Mouse (Mus musculus) hindbrain, embryonic 13.5 days (tissue): ENCODE data around the gene Btbd6. TPM values are rescaled to one million over a fixed set of nuclear protein-coding genes. Genes with fewer than 3 reads are reported as not detected.

Experiments used
- ATAC-seq: fragments of 200-750 bp; cut with Nextera tagmentation; 2 replicates; pipeline ENCODE4 v1.8.0; 2017; ENCODE audit warnings: moderate TSS enrichment; ENCODE audit not compliant: low FRiP score
- H3K27ac ChIP-seq: fragments of 300-500 bp; sonication (generic); 2 replicates; pipeline ENCODE4 v1.5.1; 2015; ENCODE audit warnings: inconsistent platforms, mild to moderate bottlenecking, moderate library complexity
- H3K27me3 ChIP-seq: fragments of 300-500 bp; sonication (generic); 2 replicates; pipeline ENCODE4 v1.6.1; 2015; ENCODE audit warnings: mild to moderate bottlenecking, inconsistent platforms
- H3K36me3 ChIP-seq: fragments of 300-500 bp; sonication (generic); 2 replicates; pipeline ENCODE4 v1.6.1; 2015; ENCODE audit warnings: mild to moderate bottlenecking, inconsistent platforms
- H3K4me1 ChIP-seq: fragments of 300-500 bp; sonication (generic); replicated peaks from 2 replicates; pipeline ENCODE4 v1.6.1; 2015; ENCODE audit warnings: inconsistent platforms
- H3K4me2 ChIP-seq: fragments of 300-500 bp; sonication (generic); 2 replicates; pipeline ENCODE4 v1.6.1; 2015; ENCODE audit warnings: inconsistent platforms, mild to moderate bottlenecking, moderate library complexity
- H3K4me3 ChIP-seq: fragments of 300-500 bp; sonication (generic); 2 replicates; pipeline ENCODE4 v1.5.1; 2015; ENCODE audit warnings: mild to moderate bottlenecking, inconsistent platforms
- H3K9ac ChIP-seq: fragments of 300-500 bp; sonication (generic); 2 replicates; pipeline ENCODE4 v1.6.1; 2015; ENCODE audit warnings: mild to moderate bottlenecking, inconsistent platforms
- H3K9me3 ChIP-seq: fragments of 300-500 bp; sonication (generic); 2 replicates; pipeline ENCODE4 v1.6.1; 2016; ENCODE audit warnings: inconsistent platforms
- WGBS: fragments of 180-500 bp; shearing (Covaris S2); methylation state at CpG from one replicate; pipeline ENCODE4 v1.1.7; 2015; 5-methylcytosine and 5-hydroxymethylcytosine counted together
- polyA plus RNA-seq: library from polyadenylated mRNA; unstranded; fragments of >200 nt; fragmentation: Nextera tagmentation; extraction: Ambion mirVana; gene quantifications from 2 replicates; pipeline ENCODE4 v1.2.1, GENCODE M21; 2015

The Btbd6 gene
- 40.0 and 45.5 TPM in 2 replicates for polyA plus RNA-seq

DNA sequence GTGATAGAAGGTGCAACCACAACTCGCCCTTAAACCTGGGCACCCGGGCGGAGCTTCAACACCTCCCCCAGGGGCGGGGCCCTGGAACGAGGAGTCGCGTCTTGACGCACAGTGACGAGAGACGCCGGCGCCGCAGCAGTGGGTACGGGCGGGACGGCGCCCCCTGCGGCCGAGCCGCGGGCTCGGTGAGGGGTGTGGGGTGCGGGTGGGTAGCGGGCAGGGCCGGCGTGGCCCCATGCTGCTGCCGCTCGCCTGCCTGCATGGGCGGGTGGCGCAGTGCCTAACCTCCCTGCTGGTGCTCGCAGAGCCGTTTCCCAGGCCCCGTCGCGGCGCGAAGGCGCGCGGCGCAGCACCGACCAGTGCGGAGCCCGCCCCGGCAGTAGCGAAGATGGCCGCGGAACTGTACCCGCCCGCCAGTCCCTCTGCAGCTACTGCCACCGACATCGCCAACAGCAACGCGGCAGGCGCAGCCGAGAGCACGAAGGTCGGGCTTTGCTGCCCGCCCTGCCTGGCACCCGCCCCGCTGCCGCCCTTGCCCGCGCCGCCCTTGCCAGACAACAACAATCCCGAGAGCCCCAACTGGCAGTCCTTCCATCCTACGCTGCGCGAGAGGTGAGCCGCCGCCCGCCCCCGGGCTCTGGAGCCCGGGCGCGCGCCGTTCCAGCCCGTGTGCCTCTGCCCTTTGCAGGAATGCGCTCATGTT, at the start of gene Btbd6:
TSS of gene Btbd6 (plus strand) at position 112 of the 703 bp plus-strand sequence.
- H3K27me3 ChIP-seq, result no peaks in the 10 kb centered on the region
- peak within 1 kb of the TSS; percentile 92 for H3K9ac ChIP-seq
- peaks cover 23% of the 10 kb centered on the region for H3K4me1 ChIP-seq
- H3K36me3 ChIP-seq, result peaks cover 69% of the 10 kb centered on the region
- WGBS, result 2% methylated on average over 78 of the region's 80 CpGs
- peak within 1 kb of the TSS; percentile 95 for H3K27ac ChIP-seq
- no peaks in the 10 kb centered on the region for H3K9me3 ChIP-seq
- peak within 1 kb of the TSS; percentile 92 for H3K4me2 ChIP-seq
- peak within 1 kb of the TSS; percentile 70 for H3K4me3 ChIP-seq
- ATAC-seq, result peak; percentile 96

DNA sequence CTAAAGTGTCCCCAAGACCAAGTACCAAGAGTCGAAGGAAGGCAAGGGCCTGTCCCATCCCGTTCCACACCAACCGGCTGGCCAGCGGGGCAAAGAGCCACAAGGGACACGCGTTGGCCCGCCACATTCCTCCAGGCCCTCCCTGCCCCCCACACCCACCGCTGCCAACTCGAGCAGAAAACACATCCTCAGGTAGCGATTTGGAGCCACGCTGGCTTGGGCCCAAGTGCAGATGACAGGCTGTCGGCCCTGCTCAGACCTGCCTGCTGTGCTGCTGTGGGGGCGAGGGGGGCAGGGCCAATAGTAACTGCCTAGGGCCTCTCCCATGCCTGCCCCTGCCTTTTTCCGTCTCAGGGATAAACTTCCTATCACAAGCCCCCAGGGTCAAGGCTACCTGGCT, 49.0 kb upstream of the Btbd6 start:
- WGBS, result 71% methylated on average over 14 of the region's 14 CpGs
- Histone ChIP-seq H3K36me3 (peaks cover 2% of the 10 kb centered on the region; the same call in 1 of the 2 replicates), H3K9ac (peak overlapping the region; percentile 89; the same call in 1 of the 2 replicates), H3K9me3 (no peaks in the 10 kb centered on the region), H3K4me3 (peak overlapping the region; percentile 72; the same call in 1 of the 2 replicates), H3K27ac (no peak overlapping the region), H3K4me1 (peaks cover 73% of the 10 kb centered on the region), H3K4me2 (peak overlapping the region; percentile 64), H3K27me3 (peaks cover 53% of the 10 kb centered on the region)
- ATAC-seq, result no peak

DNA sequence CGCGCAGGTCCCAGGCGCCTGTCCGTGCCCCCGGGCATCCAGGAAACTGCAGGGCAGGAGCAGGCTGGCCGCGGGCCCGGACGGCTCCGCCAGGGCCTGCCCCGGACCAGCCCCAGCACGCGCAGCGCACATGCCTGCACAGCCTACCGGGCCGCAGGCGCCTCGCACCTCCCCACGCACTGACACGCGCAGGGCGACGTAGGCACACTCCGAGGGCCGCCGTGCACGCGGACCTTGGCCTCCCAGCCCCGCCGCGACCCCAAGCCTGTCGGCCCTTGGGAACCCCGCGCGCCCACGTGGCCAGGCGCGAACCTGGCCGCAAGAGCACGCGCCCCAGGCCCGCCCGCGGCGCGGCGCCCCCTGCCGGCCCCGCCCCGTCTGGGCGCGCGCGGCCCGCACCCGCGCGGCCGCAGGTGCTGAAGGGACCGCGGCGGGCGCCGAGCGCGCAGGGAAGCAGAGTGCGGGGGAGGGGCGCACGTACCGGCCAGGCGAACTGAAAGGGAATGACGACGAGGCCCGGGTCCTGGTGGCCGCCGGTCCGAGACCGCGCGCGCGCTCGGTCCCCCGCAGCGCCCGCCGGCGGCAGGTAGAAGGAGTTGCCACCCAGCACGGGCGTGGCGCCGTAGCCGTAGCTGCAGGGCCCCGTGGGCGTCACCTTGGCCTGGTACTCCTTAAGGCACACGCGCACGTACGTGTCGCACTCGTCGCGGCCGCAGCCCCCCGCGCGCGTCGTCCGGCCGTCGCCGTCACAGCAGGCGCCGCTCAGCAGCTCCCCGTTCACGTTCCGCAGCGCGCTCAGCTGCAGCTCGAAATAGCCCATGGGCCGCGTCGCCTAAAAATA, 47.7 kb upstream of the Btbd6 start:
- peak overlapping the region; percentile 72 for H3K4me3 ChIP-seq
- peak overlapping the region; percentile 89 for H3K9ac ChIP-seq
- H3K4me2 ChIP-seq, result peak overlapping the region; percentile 64
- H3K27me3 ChIP-seq, result peaks cover 59% of the 10 kb centered on the region
- H3K27ac ChIP-seq, result peak overlapping the region; percentile 93
- under 1% methylated on average over 110 of the region's 124 CpGs for WGBS
- H3K36me3 ChIP-seq, result no peaks in the 10 kb centered on the region
- peak; percentile 61 for ATAC-seq
- H3K9me3 ChIP-seq, result no peaks in the 10 kb centered on the region
- peaks cover 59% of the 10 kb centered on the region for H3K4me1 ChIP-seq

DNA sequence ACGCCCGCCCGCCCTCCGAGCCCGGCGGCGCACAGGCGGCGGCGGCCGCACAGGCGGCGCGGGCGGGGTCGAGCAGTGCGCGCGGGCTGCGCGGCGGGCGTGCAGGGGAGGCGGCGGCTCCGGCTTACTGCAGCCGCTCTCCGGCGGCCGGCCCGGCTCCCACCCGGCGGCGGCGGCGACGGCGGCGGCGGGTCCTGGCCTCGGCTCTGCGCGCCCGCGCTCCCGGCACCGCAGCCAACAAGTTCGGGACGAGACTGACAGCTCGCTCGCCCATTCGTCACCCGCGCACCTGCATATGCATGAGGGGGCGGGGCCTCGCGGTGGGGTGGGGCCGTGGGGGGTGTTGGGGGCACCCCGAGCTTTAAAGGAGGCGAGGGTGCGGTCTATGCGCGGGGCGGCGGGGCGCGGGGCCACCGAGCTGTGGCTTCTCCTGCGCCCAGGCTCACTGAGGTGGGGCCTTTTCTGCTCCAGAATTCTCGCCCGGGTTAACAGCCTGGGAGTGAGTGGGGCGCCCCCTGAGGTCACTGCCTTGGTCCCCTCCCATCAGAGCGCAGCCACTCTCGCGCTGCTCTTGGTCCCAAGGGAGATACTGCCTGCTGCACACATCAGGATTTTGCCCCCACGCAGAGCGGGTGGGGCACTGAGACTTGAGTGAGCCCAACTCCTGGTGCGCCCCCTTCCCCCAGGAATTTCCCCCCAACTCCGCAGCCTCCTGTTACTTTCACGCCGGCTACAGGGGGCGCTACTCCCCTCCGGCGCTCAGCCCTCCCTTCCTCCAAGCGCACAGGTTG, 46.5 kb upstream of the Btbd6 start, which contains the start of gene Jag2:
TSS of gene Jag2 (minus strand) at position 215 of the 791 bp plus-strand sequence.
- peak; percentile 55 for ATAC-seq
- Histone ChIP-seq H3K27me3 (peaks cover 59% of the 10 kb centered on the region), H3K27ac (peak within 1 kb of the TSS; percentile 93), H3K36me3 (no peaks in the 10 kb centered on the region), H3K4me1 (peaks cover 48% of the 10 kb centered on the region), H3K9me3 (no peaks in the 10 kb centered on the region), H3K4me3 (peak within 1 kb of the TSS; percentile 72), H3K9ac (peak within 1 kb of the TSS; percentile 89), H3K4me2 (peak within 1 kb of the TSS; percentile 64)
- under 1% methylated on average over 51 of the region's 85 CpGs for WGBS

DNA sequence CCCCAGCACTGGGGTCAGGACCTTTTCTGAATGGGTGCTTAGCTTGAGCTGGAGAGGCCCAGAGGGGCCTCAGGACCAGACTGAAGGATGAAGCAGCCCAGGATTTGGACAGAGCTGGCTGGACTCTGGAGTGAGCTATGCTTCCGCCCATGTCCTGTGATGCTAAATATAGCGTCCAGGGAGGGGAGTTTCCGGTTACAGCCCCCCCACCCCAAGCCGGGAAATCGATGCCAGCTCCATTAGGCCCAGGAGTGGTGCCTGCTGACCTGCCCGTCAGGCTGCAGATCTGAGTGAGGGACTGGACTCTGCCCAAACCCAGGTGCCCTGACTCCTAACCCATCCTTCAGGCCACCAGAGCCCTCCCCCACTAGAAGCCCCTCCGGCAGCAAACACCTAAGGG, 43.6 kb upstream of the Btbd6 start:
- H3K27me3 ChIP-seq, result peaks cover 46% of the 10 kb centered on the region
- no peak overlapping the region for H3K4me3 ChIP-seq
- no peak for ATAC-seq
- peaks cover 25% of the 10 kb centered on the region for H3K4me1 ChIP-seq
- H3K27ac ChIP-seq, result no peak overlapping the region
- H3K9ac ChIP-seq, result no peak overlapping the region
- H3K4me2 ChIP-seq, result no peak overlapping the region
- no peaks in the 10 kb centered on the region for H3K36me3 ChIP-seq
- no peaks in the 10 kb centered on the region for H3K9me3 ChIP-seq
- 74% methylated on average over 7 of the region's 7 CpGs for WGBS

- peaks cover 2% of the 10 kb centered on the region; the same call in 1 of the 2 replicates for H3K27me3 ChIP-seq
- no peaks in the 10 kb centered on the region for H3K36me3 ChIP-seq
- no peak overlapping the region for H3K4me3 ChIP-seq
- ATAC-seq, result no peak
- 48% methylated on average over 7 of the region's 9 CpGs for WGBS
- H3K4me2 ChIP-seq, result no peak overlapping the region
- no peak overlapping the region for H3K27ac ChIP-seq
- H3K4me1 ChIP-seq, result peaks cover 47% of the 10 kb centered on the region
- H3K9ac ChIP-seq, result peak overlapping the region; percentile 35; the same call in 1 of the 2 replicates
- no peaks in the 10 kb centered on the region for H3K9me3 ChIP-seq
Observed at GRCm38 (mm10) chr12:112937906-112938305, 38.4 kb upstream of the Btbd6 start.

GRCm38 (mm10) chr12:112938366-112938765, 37.9 kb upstream of the Btbd6 start:
- 81% methylated on average over 10 of the region's 10 CpGs for WGBS
- no peak for ATAC-seq
- peak overlapping the region; percentile 35; the same call in 1 of the 2 replicates for H3K9ac ChIP-seq

DNA sequence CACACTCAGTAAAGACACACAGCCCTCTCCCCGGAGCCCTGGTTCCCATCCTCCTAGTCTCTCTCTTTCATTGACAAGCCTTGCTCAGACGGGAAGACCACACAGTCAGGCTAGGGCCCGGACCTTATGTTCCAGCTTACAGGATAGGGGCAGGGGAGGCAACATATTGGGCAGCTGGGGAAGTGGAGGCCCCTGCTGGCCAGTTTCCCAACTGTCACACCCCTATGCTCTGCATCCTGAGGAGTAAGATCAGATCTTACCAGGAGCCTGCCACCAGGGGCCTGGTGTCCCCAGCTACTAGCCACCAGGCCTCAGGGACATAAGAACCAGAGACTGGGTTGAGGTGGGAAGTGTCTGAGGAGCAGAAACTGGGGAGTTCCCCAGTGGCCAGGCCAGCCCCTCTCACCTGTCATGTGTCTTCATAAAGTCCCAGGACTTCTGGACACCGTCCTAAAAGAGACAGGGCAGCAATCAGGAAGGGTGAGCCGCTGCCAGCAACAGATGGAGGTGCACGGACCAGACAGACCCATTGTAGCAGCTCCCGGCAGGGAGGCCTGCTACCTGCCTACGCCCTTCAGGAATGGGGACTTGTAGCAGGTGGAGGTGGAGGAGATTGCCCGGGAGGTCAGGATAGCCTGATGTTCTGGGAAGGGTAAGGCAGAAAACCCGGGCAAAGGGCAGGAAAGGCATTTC, 37.3 kb upstream of the Btbd6 start:
- Histone ChIP-seq H3K36me3 (no peaks in the 10 kb centered on the region), H3K27me3 (peaks cover 5% of the 10 kb centered on the region; the same call in 1 of the 2 replicates), H3K27ac (no peak overlapping the region), H3K4me3 (no peak overlapping the region), H3K9ac (no peak overlapping the region), H3K9me3 (no peaks in the 10 kb centered on the region), H3K4me2 (no peak overlapping the region), H3K4me1 (peaks cover 47% of the 10 kb centered on the region)
- no peak for ATAC-seq
- WGBS, result 65% methylated on average over 10 of the region's 10 CpGs

More at GRCm38 (mm10) chr12:112938366-112938765, 37.9 kb upstream of the Btbd6 start:
- H3K27me3 ChIP-seq, result peaks cover 5% of the 10 kb centered on the region; the same call in 1 of the 2 replicates
- no peak overlapping the region for H3K4me3 ChIP-seq
- H3K4me1 ChIP-seq, result peaks cover 47% of the 10 kb centered on the region
- H3K36me3 ChIP-seq, result no peaks in the 10 kb centered on the region
- no peaks in the 10 kb centered on the region for H3K9me3 ChIP-seq
- H3K27ac ChIP-seq, result no peak overlapping the region
- H3K4me2 ChIP-seq, result no peak overlapping the region

DNA sequence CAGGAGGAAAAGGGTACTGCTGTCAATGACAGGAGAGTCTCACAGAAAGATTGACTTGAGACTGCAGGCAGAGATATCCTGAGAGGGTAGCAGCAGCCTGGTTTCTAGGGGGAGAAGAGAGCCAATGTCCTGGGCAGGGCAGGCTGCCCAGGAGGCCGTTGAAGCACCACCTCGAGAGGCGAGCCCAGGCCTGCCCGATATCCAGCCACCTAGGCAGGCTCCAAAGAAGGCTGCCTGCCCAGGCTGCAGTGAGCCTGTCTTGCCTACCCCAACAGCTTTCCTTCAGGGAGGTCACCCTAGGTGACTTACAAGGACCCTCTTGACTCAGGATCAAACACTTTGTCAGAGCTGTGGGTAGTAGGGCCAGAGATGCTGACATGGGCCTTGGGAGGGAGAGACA, 36.0 kb upstream of the Btbd6 start:
- H3K4me2 ChIP-seq, result no peak overlapping the region
- peaks cover 5% of the 10 kb centered on the region; the same call in 1 of the 2 replicates for H3K27me3 ChIP-seq
- WGBS, result 80% methylated on average over 4 of the region's 4 CpGs
- peak overlapping the region; percentile 18; the same call in 1 of the 2 replicates for H3K27ac ChIP-seq
- ATAC-seq, result no peak
- no peaks in the 10 kb centered on the region for H3K9me3 ChIP-seq
- H3K9ac ChIP-seq, result peak overlapping the region; percentile 49
- H3K4me1 ChIP-seq, result peaks cover 47% of the 10 kb centered on the region
- H3K36me3 ChIP-seq, result no peaks in the 10 kb centered on the region
- H3K4me3 ChIP-seq, result no peak overlapping the region

- Histone ChIP-seq H3K27ac (0 out of 2 replicates have a peak overlapping the region, but pooled peaks have one; percentile 80), H3K9ac (peak overlapping the region; percentile 84; the same call in 1 of the 2 replicates), H3K4me3 (no peak overlapping the region), H3K27me3 (peaks cover 5% of the 10 kb centered on the region; the same call in 1 of the 2 replicates), H3K4me2 (peak overlapping the region; percentile 66), H3K4me1 (peaks cover 47% of the 10 kb centered on the region), H3K9me3 (no peaks in the 10 kb centered on the region), H3K36me3 (no peaks in the 10 kb centered on the region)
- 82% methylated on average over 9 of the region's 9 CpGs for WGBS
- no peak for ATAC-seq
Observed at GRCm38 (mm10) chr12:112940710-112941109, 35.6 kb upstream of the Btbd6 start.
